Mouse (Mus musculus) MEL (cell line): ENCODE data around the gene Kiss1r. TPM values are rescaled to one million over a fixed set of nuclear protein-coding genes. Genes with fewer than 3 reads are reported as not detected.
"Not testable (repeated sequence)": the region's sequence is repeated elsewhere in the genome, so short reads cannot be mapped to it uniquely, and the experiment has no call there.

Experiments
- DNase-seq: peaks from one replicate; pipeline ENCODE4 v3.0.0; 2011; ENCODE audit warnings: low read depth, low spot score
- H3K27ac ChIP-seq: 2 replicates; pipeline ENCODE4 v1.5.1; 2012; ENCODE audit warnings: low read depth, mild to moderate bottlenecking, control low read depth, low read length, moderate library complexity; ENCODE audit not compliant: control insufficient read depth
- H3K27me3 ChIP-seq, 2 experiments: fragments of 150-350 bp in 1 of 2; sonication (generic) in 1 of 2; 2 replicates each; pipeline ENCODE4 v1.6.1; 2012; ENCODE audit warnings: low read length in 2 of 2, mild to moderate bottlenecking in 2 of 2, improper control_type of control experiment in 1 of 2, moderate library complexity in 1 of 2; ENCODE audit not compliant: insufficient read depth in 2 of 2, control insufficient read depth in 1 of 2
- H3K36me3 ChIP-seq, 2 experiments: 2 replicates each; pipeline ENCODE4 v1.6.1; 2012 to 2014; ENCODE audit warnings: low read length in 2 of 2, improper control_type of control experiment in 1 of 2, inconsistent platforms in 1 of 2, mild to moderate bottlenecking in 1 of 2; ENCODE audit not compliant: insufficient read depth in 2 of 2, control insufficient read depth in 1 of 2
- H3K4me1 ChIP-seq, 2 experiments: fragments of 150-350 bp in 1 of 2; sonication (generic) in 1 of 2; 2 replicates each; pipeline ENCODE4 v1.6.1; 2012; ENCODE audit warnings: low read length in 2 of 2, improper control_type of control experiment in 1 of 2, mild to moderate bottlenecking in 1 of 2; ENCODE audit not compliant: insufficient read depth in 2 of 2, control insufficient read depth in 1 of 2
- H3K4me3 ChIP-seq, 2 experiments: fragments of 150-350 bp in 1 of 2; sonication (generic) in 1 of 2; 2 replicates each; pipeline ENCODE4 v1.5.1; 2012; ENCODE audit warnings: low read depth in 2 of 2, low read length in 2 of 2, mild to moderate bottlenecking in 2 of 2, moderate library complexity in 2 of 2, control low read depth in 1 of 2, improper control_type of control experiment in 1 of 2; ENCODE audit not compliant: control insufficient read depth in 1 of 2, insufficient read depth in 1 of 2
- H3K79me2 ChIP-seq: 2 replicates; pipeline ENCODE4 v1.6.1; 2012; ENCODE audit warnings: mild to moderate bottlenecking, low read length, moderate library complexity; ENCODE audit not compliant: control insufficient read depth, poor library complexity, insufficient read depth
- H3K9ac ChIP-seq: 2 replicates; pipeline ENCODE4 v1.6.1; 2012; ENCODE audit warnings: low read depth, mild to moderate bottlenecking, control low read depth, low read length, moderate library complexity; ENCODE audit not compliant: control insufficient read depth, poor library complexity, severe bottlenecking
- H3K9me3 ChIP-seq: fragments of 150-350 bp; sonication (generic); replicated peaks from 2 replicates; pipeline ENCODE4 v1.6.1; 2012; ENCODE audit warnings: mild to moderate bottlenecking, low read length, improper control_type of control experiment, moderate library complexity; ENCODE audit not compliant: insufficient read depth
- BHLHE40 ChIP-seq: IDR thresholded peaks from 2 replicates; pipeline ENCODE4 v1.6.1; 2012; ENCODE audit warnings: low read depth, mild to moderate bottlenecking, inconsistent platforms, low read length, improper control_type of control experiment, borderline replicate concordance
- CTCF ChIP-seq, 3 experiments: IDR thresholded peaks in 2 of 3; conservative IDR thresholded peaks in 1 of 3; 2 replicates each; pipeline ENCODE4 v1.5.1; 2011 to 2012; ENCODE audit warnings: low read length in 3 of 3, low read depth in 2 of 3, mild to moderate bottlenecking in 2 of 3, improper control_type of control experiment in 1 of 3, inconsistent platforms in 1 of 3, mixed read lengths in 1 of 3, moderate library complexity in 1 of 3; ENCODE audit not compliant: control insufficient read depth in 1 of 3, insufficient read depth in 1 of 3, poor library complexity in 1 of 3, severe bottlenecking in 1 of 3
- E2F4 ChIP-seq: IDR thresholded peaks from 2 replicates; pipeline ENCODE4 v1.6.1; 2011; ENCODE audit warnings: low read depth, low read length, improper control_type of control experiment, borderline replicate concordance
- ELF1 ChIP-seq: IDR thresholded peaks from 2 replicates; pipeline ENCODE4 v1.6.1; 2014; ENCODE audit warnings: low read depth, mild to moderate bottlenecking, inconsistent platforms, low read length, improper control_type of control experiment, moderate library complexity
- GABPA ChIP-seq: IDR thresholded peaks from 2 replicates; pipeline ENCODE4 v1.6.1; 2012; ENCODE audit warnings: low read depth, mild to moderate bottlenecking, inconsistent platforms, low read length, improper control_type of control experiment, moderate library complexity
- KAT2A ChIP-seq: conservative IDR thresholded peaks from 2 replicates; pipeline ENCODE4 v1.6.1; 2012; ENCODE audit warnings: low read depth, low read length, improper control_type of control experiment, inconsistent platforms
- MAFK ChIP-seq: IDR thresholded peaks from 2 replicates; pipeline ENCODE4 v1.6.1; 2011; ENCODE audit warnings: low read depth, mild to moderate bottlenecking, low read length, improper control_type of control experiment, borderline replicate concordance
- MAX ChIP-seq: IDR thresholded peaks from 2 replicates; pipeline ENCODE4 v1.6.1; 2011; ENCODE audit warnings: low read length, improper control_type of control experiment
- MAZ ChIP-seq: IDR thresholded peaks from 2 replicates; pipeline ENCODE4 v1.6.1; 2012; ENCODE audit warnings: low read depth, mild to moderate bottlenecking, inconsistent platforms, low read length, improper control_type of control experiment
- MXI1 ChIP-seq: IDR thresholded peaks from 2 replicates; pipeline ENCODE4 v1.6.1; 2011; ENCODE audit warnings: mild to moderate bottlenecking, low read depth, low read length, improper control_type of control experiment
- MYC ChIP-seq: IDR thresholded peaks from 2 replicates; pipeline ENCODE4 v1.6.1; 2011; ENCODE audit warnings: low read depth, mild to moderate bottlenecking, low read length, improper control_type of control experiment, moderate library complexity
- RAD21 ChIP-seq: IDR thresholded peaks from 2 replicates; pipeline ENCODE4 v1.6.1; 2011; ENCODE audit warnings: mild to moderate bottlenecking, low read depth, low read length, improper control_type of control experiment
- SIN3A ChIP-seq: IDR thresholded peaks from 2 replicates; pipeline ENCODE4 v1.6.1; 2012; ENCODE audit warnings: low read length, improper control_type of control experiment, inconsistent platforms
- SMC3 ChIP-seq: IDR thresholded peaks from 2 replicates; pipeline ENCODE4 v1.6.1; 2011; ENCODE audit warnings: low read depth, low read length, improper control_type of control experiment
- TAL1 ChIP-seq: IDR thresholded peaks from 2 replicates; pipeline ENCODE4 v1.6.1; 2012; ENCODE audit warnings: mild to moderate bottlenecking, inconsistent platforms, low read length, moderate library complexity, mixed read lengths
- TBP ChIP-seq: IDR thresholded peaks from 2 replicates; pipeline ENCODE4 v1.8.0; 2011; ENCODE audit warnings: low read depth, low read length, improper control_type of control experiment
- USF2 ChIP-seq, 2 experiments: IDR thresholded peaks; 2 replicates each; pipeline ENCODE4 v1.6.1; 2011 to 2012; ENCODE audit warnings: improper control_type of control experiment in 2 of 2, low read length in 2 of 2, borderline replicate concordance in 1 of 2, inconsistent platforms in 1 of 2, low read depth in 1 of 2, mild to moderate bottlenecking in 1 of 2; ENCODE audit not compliant: insufficient read depth in 1 of 2
- ZC3H11A ChIP-seq: IDR thresholded peaks from 2 replicates; pipeline ENCODE4 v1.6.1; 2012; ENCODE audit warnings: low read depth, mild to moderate bottlenecking, inconsistent platforms, low read length, improper control_type of control experiment
- ZKSCAN1 ChIP-seq: IDR thresholded peaks from 2 replicates; pipeline ENCODE4 v1.6.1; 2012; ENCODE audit warnings: low read depth, mild to moderate bottlenecking, inconsistent platforms, low read length, improper control_type of control experiment, moderate library complexity
- ZMIZ1 ChIP-seq: IDR thresholded peaks from 2 replicates; pipeline ENCODE4 v1.6.1; 2012; ENCODE audit warnings: low read depth, mild to moderate bottlenecking, inconsistent platforms, low read length, improper control_type of control experiment, moderate library complexity
- ZNF384 ChIP-seq: IDR thresholded peaks from 2 replicates; pipeline ENCODE4 v1.6.1; 2012; ENCODE audit warnings: low read depth, mild to moderate bottlenecking, inconsistent platforms, low read length, improper control_type of control experiment
- polyA plus RNA-seq, 2 experiments: library from polyadenylated mRNA; stranded (reverse) in 1 of 2; unstranded in 1 of 2; fragments of >175 nt in 1 of 2; fragments of >200 nt in 1 of 2; gene quantifications; 2 replicates each; pipeline versions ENCODE4 v1.2.1 to v1.2.4; 2012; ENCODE audit warnings: low replicate concordance in 2 of 2, low read depth in 1 of 2; ENCODE audit not compliant: insufficient read length in 2 of 2, insufficient read depth in 1 of 2, missing spikeins in 1 of 2
- total RNA-seq: library from RNA; depleted of rRNA; stranded (reverse); fragments of 300-350 nt; gene quantifications from 2 replicates; pipeline ENCODE4 v1.2.3, GENCODE M21; 2012

The Kiss1r gene
- total and polyA plus RNA-seq, 3 experiments: 9.1 to 23.5 TPM; not detected in 1

DNA sequence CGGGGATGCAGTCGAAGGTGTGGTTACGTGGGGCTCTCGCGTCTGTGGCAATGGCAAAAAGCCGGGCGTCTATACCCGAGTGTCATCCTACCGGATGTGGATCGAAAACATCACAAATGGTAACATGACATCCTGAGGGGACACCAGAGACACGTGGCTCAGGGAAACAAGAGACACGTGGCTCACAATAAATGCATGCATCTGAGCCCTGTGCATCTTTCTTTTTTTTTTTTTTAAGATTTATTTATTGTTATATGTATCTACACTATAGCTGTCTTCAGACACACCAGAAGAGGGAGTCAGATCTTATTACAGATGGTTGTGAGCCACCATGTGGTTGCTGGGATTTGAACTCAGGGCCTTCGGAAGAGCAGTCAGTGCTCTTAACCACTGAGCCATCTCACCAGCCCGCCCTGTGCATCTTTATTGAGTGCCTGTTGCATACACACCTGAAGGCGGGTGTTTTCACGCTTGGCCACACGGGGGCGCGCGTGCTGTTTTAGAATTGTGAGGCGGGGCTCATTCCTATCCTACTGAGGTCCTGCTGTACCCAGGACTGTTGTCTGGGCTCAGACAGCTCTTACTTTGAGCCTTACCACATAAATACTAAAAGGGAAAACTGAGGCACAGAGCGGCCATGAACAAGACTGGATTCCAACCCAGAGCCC is 24.2 kb upstream of the Kiss1r start:
- not testable (repeated sequence) for H3K4me1 ChIP-seq, H3K9me3 ChIP-seq

DNA sequence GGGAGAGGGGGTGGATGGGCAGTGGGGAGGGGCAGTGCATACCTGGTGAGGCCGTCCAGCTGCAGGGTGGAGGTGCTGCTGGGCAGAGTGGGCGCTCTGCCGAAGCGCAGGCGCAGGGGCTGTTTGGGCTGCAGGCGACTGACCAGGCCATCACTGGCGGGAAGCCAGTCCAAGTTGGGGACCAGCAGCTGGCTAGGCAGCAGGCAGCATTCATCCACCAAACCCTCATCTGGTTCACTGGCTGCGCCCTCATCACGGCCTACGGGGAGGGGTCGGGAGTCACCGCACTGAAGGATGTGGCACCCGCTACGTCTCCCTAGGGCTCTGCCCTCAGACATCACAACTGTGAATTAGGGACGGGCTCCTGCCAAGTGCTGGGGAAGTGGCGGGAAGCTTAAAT is 20.5 kb upstream of the Kiss1r start:
- Histone ChIP-seq H3K9me3 (no peaks in the 10 kb centered on the region), H3K27ac (no peak overlapping the region), H3K9ac (no peak overlapping the region), H3K4me3 (no peak overlapping the region), H3K27me3 (no peaks in the 10 kb centered on the region), H3K79me2 (no peaks in the 10 kb centered on the region), H3K4me1 (no peaks in the 10 kb centered on the region), H3K36me3 (no peaks in the 10 kb centered on the region)
- no peak for DNase-seq
- no peak for TF ChIP-seq MAFK
- no peak for TF ChIP-seq CTCF (IDR thresholded peaks at IDR 0.05 in 2 of 3, conservative IDR thresholded peaks at IDR 0.05 in 1 of 3; ENCODE audit: control insufficient read depth in 1 of 3, insufficient read depth in 1 of 3, low read depth in 2 of 3, low read length in 3 of 3, poor library complexity in 1 of 3, severe bottlenecking in 1 of 3)
- no peak for TF ChIP-seq MAZ
- no peak for TF ChIP-seq ZMIZ1
- TF ChIP-seq ELF1: no peak
- no peak for TF ChIP-seq ZC3H11A
- TF ChIP-seq SIN3A: no peak
- no peak for TF ChIP-seq TAL1
- no peak for TF ChIP-seq BHLHE40
- no peak for TF ChIP-seq GABPA
- TF ChIP-seq USF2 (IDR thresholded peaks at IDR 0.05; ENCODE audit: borderline replicate concordance in 1 of 2, insufficient read depth in 1 of 2, low read depth in 1 of 2, low read length in 2 of 2): no peak
- TF ChIP-seq TBP: no peak
- TF ChIP-seq ZKSCAN1: no peak
- no peak for TF ChIP-seq E2F4
- TF ChIP-seq MYC: no peak
- no peak for TF ChIP-seq KAT2A

More for the DNA sequence above, 24.2 kb upstream of the Kiss1r start:
- not testable (repeated sequence) for H3K27me3 ChIP-seq, H3K79me2 ChIP-seq, H3K4me3 ChIP-seq, H3K9ac ChIP-seq, H3K36me3 ChIP-seq, H3K27ac ChIP-seq
- DNase-seq: peak; percentile 84
- peak; percentile 95 for TF ChIP-seq TBP
- TF ChIP-seq ZC3H11A: peak; percentile 71
- TF ChIP-seq SMC3: peak; percentile 83
- TF ChIP-seq RAD21: peak; percentile 71
- peak; percentile 26 for TF ChIP-seq MAX
- TF ChIP-seq MXI1: peak; percentile 49; the same call in 1 of the 2 replicates
- 0 out of 2 replicates have a peak, but pooled peaks have one; percentile 8 for TF ChIP-seq BHLHE40
- peak; percentile 52 to 94 (median 85) for TF ChIP-seq CTCF (IDR thresholded peaks at IDR 0.05 in 2 of 3, conservative IDR thresholded peaks at IDR 0.05 in 1 of 3; ENCODE audit: control insufficient read depth in 1 of 3, insufficient read depth in 1 of 3, low read depth in 2 of 3, low read length in 3 of 3, poor library complexity in 1 of 3, severe bottlenecking in 1 of 3)
- TF ChIP-seq MYC: peak; percentile 78
- peak; percentile 44; the same call in 1 of the 2 replicates for TF ChIP-seq SIN3A
- peak; percentile 68 for TF ChIP-seq ZNF384
- TF ChIP-seq MAZ: peak; percentile 51; the same call in 1 of the 2 replicates
